Mouse (Mus musculus): Measurements from ENCODE around the gene Fgf5. TPM values are rescaled to one million over a fixed set of nuclear protein-coding genes. Genes with fewer than 3 reads are reported as not detected.

The Fgf5 gene
- polyA plus RNA-seq, 1 experiment from 2014 or later, result 1.8 TPM

- no peak overlapping the region for H3K4me3 ChIP-seq (replicated peaks; ENCODE audit: low read length)
- H3K4me2 ChIP-seq (ENCODE audit: low read depth, low read length), result no peak overlapping the region
- ATAC-seq (ENCODE audit: insufficient read depth, low FRiP score), result no peak
- no peaks in the 10 kb centered on the region for H3K36me3 ChIP-seq (ENCODE audit: control insufficient read depth, insufficient read depth, low read length)
- H3K9ac ChIP-seq (ENCODE audit: low read length), result no peak overlapping the region
- no peaks in the 10 kb centered on the region for H3K9me3 ChIP-seq (replicated peaks; ENCODE audit: control insufficient read depth, low read length)
- H3K27me3 ChIP-seq (ENCODE audit: control insufficient read depth, insufficient read depth, low read length), result no peaks in the 10 kb centered on the region
- no peaks in the 10 kb centered on the region for H3K4me1 ChIP-seq (ENCODE audit: control insufficient read depth, insufficient read depth, low read length)
- H3K27ac ChIP-seq (ENCODE audit: low read length), result no peak overlapping the region
- 77% methylated on average over 7 of the region's 7 CpGs for WGBS
These were observed 7.2 kb upstream of the Fgf5 start for GRCm38 (mm10) chr5:98246826-98247225.

GRCm38 (mm10) chr5:98247516-98247915 lies 6.5 kb upstream of the Fgf5 start:
- ATAC-seq (ENCODE audit: insufficient read depth, low FRiP score), result no peak
- Histone ChIP-seq H3K4me2 (ENCODE audit: low read depth, low read length) (no peak overlapping the region), H3K27ac (ENCODE audit: low read length) (no peak overlapping the region), H3K4me3 (replicated peaks; ENCODE audit: low read length) (no peak overlapping the region), H3K27me3 (ENCODE audit: control insufficient read depth, insufficient read depth, low read length) (0 out of 2 replicates have a peak, but pooled peaks cover under 1% of the 10 kb centered on the region), H3K4me1 (ENCODE audit: control insufficient read depth, insufficient read depth, low read length) (no peaks in the 10 kb centered on the region), H3K9ac (ENCODE audit: low read length) (no peak overlapping the region), H3K36me3 (ENCODE audit: control insufficient read depth, insufficient read depth, low read length) (no peaks in the 10 kb centered on the region), H3K9me3 (replicated peaks; ENCODE audit: control insufficient read depth, low read length) (no peaks in the 10 kb centered on the region)
- 47% methylated on average over 2 of the region's 2 CpGs for WGBS

- no peak for ATAC-seq (ENCODE audit: insufficient read depth, low FRiP score)
- H3K4me2 ChIP-seq (ENCODE audit: low read depth, low read length), result no peak overlapping the region
- H3K27ac ChIP-seq (ENCODE audit: low read length), result no peak overlapping the region
- H3K4me3 ChIP-seq (replicated peaks; ENCODE audit: low read length), result no peak overlapping the region
- H3K4me1 ChIP-seq (ENCODE audit: control insufficient read depth, insufficient read depth, low read length), result peaks cover 9% of the 10 kb centered on the region
- WGBS, result 19% methylated on average over 6 of the region's 6 CpGs
- peaks cover 49% of the 10 kb centered on the region for H3K27me3 ChIP-seq (ENCODE audit: control insufficient read depth, insufficient read depth, low read length)
- no peak overlapping the region for H3K9ac ChIP-seq (ENCODE audit: low read length)
- no peaks in the 10 kb centered on the region for H3K36me3 ChIP-seq (ENCODE audit: control insufficient read depth, insufficient read depth, low read length)
- no peaks in the 10 kb centered on the region for H3K9me3 ChIP-seq (replicated peaks; ENCODE audit: control insufficient read depth, low read length)
These were observed 837 bp upstream of the Fgf5 start for GRCm38 (mm10) chr5:98253147-98253546.

- 6% methylated on average over 12 of the region's 12 CpGs for WGBS
- Histone ChIP-seq H3K4me3 (replicated peaks; ENCODE audit: low read length) (no peak overlapping the region), H3K36me3 (ENCODE audit: control insufficient read depth, insufficient read depth, low read length) (no peaks in the 10 kb centered on the region), H3K9ac (ENCODE audit: low read length) (no peak overlapping the region), H3K9me3 (replicated peaks; ENCODE audit: control insufficient read depth, low read length) (no peaks in the 10 kb centered on the region), H3K4me1 (ENCODE audit: control insufficient read depth, insufficient read depth, low read length) (peaks cover 9% of the 10 kb centered on the region), H3K27ac (ENCODE audit: low read length) (no peak overlapping the region), H3K4me2 (ENCODE audit: low read depth, low read length) (no peak overlapping the region), H3K27me3 (ENCODE audit: control insufficient read depth, insufficient read depth, low read length) (peaks cover 49% of the 10 kb centered on the region)
- no peak for ATAC-seq (ENCODE audit: insufficient read depth, low FRiP score)
These were observed 1.2 kb downstream of the Fgf5 start for GRCm38 (mm10) chr5:98255176-98255575.

- Histone ChIP-seq H3K4me1 (ENCODE audit: control insufficient read depth, insufficient read depth, low read length) (peaks cover 9% of the 10 kb centered on the region), H3K9me3 (replicated peaks; ENCODE audit: control insufficient read depth, low read length) (no peaks in the 10 kb centered on the region), H3K4me2 (ENCODE audit: low read depth, low read length) (no peak overlapping the region), H3K27ac (ENCODE audit: low read length) (no peak overlapping the region), H3K27me3 (ENCODE audit: control insufficient read depth, insufficient read depth, low read length) (peaks cover 49% of the 10 kb centered on the region), H3K9ac (ENCODE audit: low read length) (no peak overlapping the region), H3K4me3 (replicated peaks; ENCODE audit: low read length) (no peak overlapping the region), H3K36me3 (ENCODE audit: control insufficient read depth, insufficient read depth, low read length) (no peaks in the 10 kb centered on the region)
- 10% methylated on average over 18 of the region's 18 CpGs for WGBS
- ATAC-seq (ENCODE audit: insufficient read depth, low FRiP score), result no peak
These were observed 1.9 kb downstream of the Fgf5 start for GRCm38 (mm10) chr5:98255760-98256490.

GRCm38 (mm10) chr5:98275318-98275818 lies 21.4 kb downstream of the Fgf5 start:
- H3K9me3 ChIP-seq (replicated peaks; ENCODE audit: control insufficient read depth, low read length), result no peaks in the 10 kb centered on the region
- H3K9ac ChIP-seq (ENCODE audit: low read length), result no peak overlapping the region
- ATAC-seq (ENCODE audit: insufficient read depth, low FRiP score), result no peak
- H3K4me1 ChIP-seq (ENCODE audit: control insufficient read depth, insufficient read depth, low read length), result no peaks in the 10 kb centered on the region
- H3K4me3 ChIP-seq (replicated peaks; ENCODE audit: low read length), result no peak overlapping the region
- H3K36me3 ChIP-seq (ENCODE audit: control insufficient read depth, insufficient read depth, low read length), result no peaks in the 10 kb centered on the region
- H3K4me2 ChIP-seq (ENCODE audit: low read depth, low read length), result no peak overlapping the region
- no peaks in the 10 kb centered on the region for H3K27me3 ChIP-seq (ENCODE audit: control insufficient read depth, insufficient read depth, low read length)
- 87% methylated on average over 21 of the region's 21 CpGs for WGBS
- H3K27ac ChIP-seq (ENCODE audit: low read length), result no peak overlapping the region

GRCm38 (mm10) chr5:98281993-98282392 lies 28.0 kb downstream of the Fgf5 start:
- H3K4me3 ChIP-seq (replicated peaks; ENCODE audit: low read length), result no peak overlapping the region
- no peak overlapping the region for H3K4me2 ChIP-seq (ENCODE audit: low read depth, low read length)
- 60% methylated on average over 9 of the region's 9 CpGs for WGBS
- H3K27me3 ChIP-seq (ENCODE audit: control insufficient read depth, insufficient read depth, low read length), result no peaks in the 10 kb centered on the region; the same call in 1 of the 2 replicates
- H3K36me3 ChIP-seq (ENCODE audit: control insufficient read depth, insufficient read depth, low read length), result no peaks in the 10 kb centered on the region
- H3K4me1 ChIP-seq (ENCODE audit: control insufficient read depth, insufficient read depth, low read length), result no peaks in the 10 kb centered on the region
- H3K9me3 ChIP-seq (replicated peaks; ENCODE audit: control insufficient read depth, low read length), result no peaks in the 10 kb centered on the region
- no peak overlapping the region for H3K9ac ChIP-seq (ENCODE audit: low read length)
- no peak overlapping the region for H3K27ac ChIP-seq (ENCODE audit: low read length)
- no peak for ATAC-seq (ENCODE audit: insufficient read depth, low FRiP score)

GRCm38 (mm10) chr5:98283696-98284478 lies 29.9 kb downstream of the Fgf5 start:
- WGBS, result 28% methylated on average over 17 of the region's 17 CpGs
- Histone ChIP-seq H3K4me1 (ENCODE audit: control insufficient read depth, insufficient read depth, low read length) (no peaks in the 10 kb centered on the region), H3K36me3 (ENCODE audit: control insufficient read depth, insufficient read depth, low read length) (no peaks in the 10 kb centered on the region), H3K27ac (ENCODE audit: low read length) (no peak overlapping the region), H3K4me3 (replicated peaks; ENCODE audit: low read length) (0 out of 2 replicates have a peak overlapping the region, but pooled peaks have one; percentile 8), H3K27me3 (ENCODE audit: control insufficient read depth, insufficient read depth, low read length) (no peaks in the 10 kb centered on the region; the same call in 1 of the 2 replicates), H3K9ac (ENCODE audit: low read length) (no peak overlapping the region), H3K4me2 (ENCODE audit: low read depth, low read length) (peak overlapping the region; percentile 31), H3K9me3 (replicated peaks; ENCODE audit: control insufficient read depth, low read length) (no peaks in the 10 kb centered on the region)
- peak; percentile 40; the same call in 1 of the 2 replicates for ATAC-seq (ENCODE audit: insufficient read depth, low FRiP score)

GRCm38 (mm10) chr5:98290642-98291041 lies 36.7 kb downstream of the Fgf5 start:
- Histone ChIP-seq H3K27me3 (ENCODE audit: control insufficient read depth, insufficient read depth, low read length) (peaks cover 12% of the 10 kb centered on the region), H3K4me3 (replicated peaks; ENCODE audit: low read length) (no peak overlapping the region), H3K9me3 (replicated peaks; ENCODE audit: control insufficient read depth, low read length) (no peaks in the 10 kb centered on the region), H3K36me3 (ENCODE audit: control insufficient read depth, insufficient read depth, low read length) (no peaks in the 10 kb centered on the region), H3K27ac (ENCODE audit: low read length) (no peak overlapping the region), H3K4me1 (ENCODE audit: control insufficient read depth, insufficient read depth, low read length) (no peaks in the 10 kb centered on the region), H3K9ac (ENCODE audit: low read length) (no peak overlapping the region), H3K4me2 (ENCODE audit: low read depth, low read length) (no peak overlapping the region)
- 77% methylated on average over 8 of the region's 8 CpGs for WGBS
- no peak for ATAC-seq (ENCODE audit: insufficient read depth, low FRiP score)
